Mouse (Mus musculus) liver, adult 2 months (tissue): ENCODE results near the gene Foxp2.

Experiments
- CTCF ChIP-seq: fragments of 200-500 bp; IDR thresholded peaks from 2 replicates; pipeline ENCODE4 v1.5.1; 2011; ENCODE audit warnings: low read depth, low read length, control low read depth
- POLR2A ChIP-seq: fragments of 200-500 bp; IDR thresholded peaks from 2 replicates; pipeline ENCODE4 v1.6.1; 2011; ENCODE audit warnings: low read length, control low read depth; ENCODE audit not compliant: insufficient read depth; ENCODE audit errors: extremely low read depth

DNA sequence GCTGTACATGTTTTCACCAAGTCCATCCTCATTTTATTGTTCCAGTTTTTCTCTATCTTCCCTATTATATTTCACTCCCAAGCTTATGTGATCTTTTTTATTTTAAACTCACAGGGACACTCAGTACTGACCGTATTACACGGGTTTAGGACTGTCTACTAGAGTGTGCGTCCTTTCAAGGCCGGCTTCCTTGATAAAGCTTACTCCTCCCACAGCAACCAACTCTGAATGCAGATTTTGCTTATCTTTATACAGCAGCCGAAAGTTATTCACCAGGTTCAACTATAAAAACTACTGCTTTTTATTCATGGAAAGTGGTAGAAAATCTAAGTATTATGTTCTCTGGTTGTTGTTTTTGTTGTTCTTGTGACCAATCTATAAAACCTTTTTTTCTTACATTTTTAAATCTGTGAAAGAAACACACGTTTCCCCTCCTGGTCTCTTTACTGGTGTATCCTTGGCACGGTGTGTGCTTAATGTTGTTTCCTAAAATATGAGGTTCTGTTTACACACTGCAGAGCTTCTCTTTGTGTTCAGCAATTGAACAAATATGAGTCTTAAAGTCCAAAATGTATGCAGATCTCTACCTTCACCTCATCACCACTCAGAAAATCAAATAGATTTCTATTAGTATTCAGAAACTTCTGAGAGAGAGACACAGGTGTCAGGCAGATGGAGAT lies 128.4 kb downstream of the Foxp2 start:
- no peak for TF ChIP-seq CTCF
- no peak for TF ChIP-seq POLR2A
